Mouse (Mus musculus): ENCODE measurements at regions not wholly inside any gene's neighbourhood (a gene's known extent, or its start where the extent isn't known, plus 50 kb on each side); places are given as distances from the start of the nearest gene placed in this dataset.

GRCm38 (mm10) chr8:90121017-90121416 is 227.1 kb downstream of the Tox3 start:
- Histone ChIP-seq H3K27me3 (replicated peaks) (no peaks in the 10 kb centered on the region), H3K27ac (ENCODE audit: insufficient read depth, low read depth) (no peak overlapping the region), H3K79me2 (replicated peaks; ENCODE audit: control insufficient read depth, extremely low read depth, insufficient read depth, poor library complexity, severe bottlenecking) (no peaks in the 10 kb centered on the region), H3K4me1 (ENCODE audit: control insufficient read depth in 1 of 2, insufficient read depth in 2 of 2) (0 out of 4 replicates have a peak, but pooled peaks cover 2 to 4% of the 10 kb centered on the region in 2 experiments), H3K9ac (ENCODE audit: insufficient read depth, low read depth) (no peak overlapping the region), H3K9me3 (replicated peaks; ENCODE audit: low read length) (no peaks in the 10 kb centered on the region), H3K36me3 (replicated peaks in 1 of 2; ENCODE audit: control insufficient read depth in 1 of 2, insufficient read depth in 1 of 2, low read length in 1 of 2) (no peaks in the 10 kb centered on the region), H3K4me3 (replicated peaks in 1 of 3; ENCODE audit: low read depth in 2 of 3, low read length in 2 of 3, poor library complexity in 1 of 3) (no peak overlapping the region), H3K4me2 (ENCODE audit: insufficient read depth, low read depth, poor library complexity, severe bottlenecking) (no peak overlapping the region)
- dilution Hi-C loops (cut with MboI; ENCODE audit: extremely low pct_ligation_motif_present, extremely low pct_unique_long_range_greater_than_20kb, low sequenced_read_pairs): no loop called here
- DNase-seq (ENCODE audit: extremely low read depth): no peak
- in situ Hi-C loops (cut with MboI; ENCODE audit: low pct_ligation_motif_present, low pct_unique_long_range_greater_than_20kb, low sequenced_read_pairs): no loop called here
- no peak for TF ChIP-seq MAX (IDR thresholded peaks at IDR 0.05; ENCODE audit: low read length)
- TF ChIP-seq NELFE (IDR thresholded peaks at IDR 0.05; ENCODE audit: low read depth, low read length): no peak
- no peak for TF ChIP-seq SMC3 (IDR thresholded peaks at IDR 0.05; ENCODE audit: low read depth, low read length)
- TF ChIP-seq RCOR1 (conservative IDR thresholded peaks at IDR 0.05; ENCODE audit: low read depth, low read length): no peak
- TF ChIP-seq POLR2A (IDR thresholded peaks at IDR 0.05; ENCODE audit: low read depth, low read length): no peak

GRCm38 (mm10) chr8:90115436-90115835 is 232.7 kb downstream of the Tox3 start:
- no peak for DNase-seq (ENCODE audit: extremely low read depth)
- dilution Hi-C loops (cut with MboI; ENCODE audit: extremely low pct_ligation_motif_present, extremely low pct_unique_long_range_greater_than_20kb, low sequenced_read_pairs): no loop called here
- H3K27me3 ChIP-seq (replicated peaks): no peaks in the 10 kb centered on the region
- in situ Hi-C loops (cut with MboI; ENCODE audit: low pct_ligation_motif_present, low pct_unique_long_range_greater_than_20kb, low sequenced_read_pairs): no loop called here
- no peaks in the 10 kb centered on the region for H3K9me3 ChIP-seq (replicated peaks; ENCODE audit: low read length)
- TF ChIP-seq USF1 (IDR thresholded peaks at IDR 0.05; ENCODE audit: low read depth, low read length) (no peak), PAX5 (IDR thresholded peaks at IDR 0.05; ENCODE audit: low read length) (no peak), ZNF384 (IDR thresholded peaks at IDR 0.05; ENCODE audit: low read depth, low read length) (no peak), JUN (IDR thresholded peaks at IDR 0.05; ENCODE audit: insufficient read depth, low read depth, low read length) (no peak), CTCF (conservative IDR thresholded peaks at IDR 0.05 in 1 of 2, IDR thresholded peaks at IDR 0.05 in 1 of 2; ENCODE audit: low read depth in 2 of 2, low read length in 2 of 2) (no peak), POLR2AphosphoS2 (IDR thresholded peaks at IDR 0.05; ENCODE audit: low read depth, low read length) (no peak), MAFK (IDR thresholded peaks at IDR 0.05; ENCODE audit: insufficient replicate concordance, low read length) (no peak), ZMIZ1 (IDR thresholded peaks at IDR 0.05; ENCODE audit: low read depth, low read length) (no peak), TBP (conservative IDR thresholded peaks at IDR 0.05; ENCODE audit: low read depth, low read length) (no peak), MXI1 (IDR thresholded peaks at IDR 0.05; ENCODE audit: low read depth, low read length) (no peak), SIN3A (IDR thresholded peaks at IDR 0.05; ENCODE audit: low read length) (no peak), MYC (IDR thresholded peaks at IDR 0.05; ENCODE audit: low read depth, low read length) (no peak), UBTF (IDR thresholded peaks at IDR 0.05; ENCODE audit: low read depth, low read length) (no peak), CHD2 (IDR thresholded peaks at IDR 0.05; ENCODE audit: low read length) (no peak), NELFE (IDR thresholded peaks at IDR 0.05; ENCODE audit: low read depth, low read length) (no peak), E2F4 (IDR thresholded peaks at IDR 0.05; ENCODE audit: insufficient replicate concordance, low read depth, low read length) (no peak)
- no peak overlapping the region for H3K27ac ChIP-seq (ENCODE audit: insufficient read depth, low read depth)
- no peaks in the 10 kb centered on the region for H3K36me3 ChIP-seq (replicated peaks in 1 of 2; ENCODE audit: control insufficient read depth in 1 of 2, insufficient read depth in 1 of 2, low read length in 1 of 2)
- H3K9ac ChIP-seq (ENCODE audit: insufficient read depth, low read depth): no peak overlapping the region
- no peak overlapping the region for H3K4me3 ChIP-seq (replicated peaks in 1 of 3; ENCODE audit: low read depth in 2 of 3, low read length in 2 of 3, poor library complexity in 1 of 3)
- H3K79me2 ChIP-seq (replicated peaks; ENCODE audit: control insufficient read depth, extremely low read depth, insufficient read depth, poor library complexity, severe bottlenecking): no peaks in the 10 kb centered on the region
- no peak overlapping the region for H3K4me2 ChIP-seq (ENCODE audit: insufficient read depth, low read depth, poor library complexity, severe bottlenecking)
- no peaks in the 10 kb centered on the region for H3K4me1 ChIP-seq (ENCODE audit: control insufficient read depth in 1 of 2, insufficient read depth in 2 of 2)
